Mouse (Mus musculus): ENCODE measurements around the gene Arfgap3. TPM values are rescaled to one million over a fixed set of nuclear protein-coding genes. Genes with fewer than 3 reads are reported as not detected.
A peak's percentile ranks its signal among the peaks of the same experiment; 100 is the strongest.

Arfgap3 gene
- total and polyA plus RNA-seq, 2 experiments from 2014 or later: 31.0 to 59.3 TPM

- DNase-seq (ENCODE audit: low spot score): no peak
- Histone ChIP-seq H3K4me2 (ENCODE audit: low read depth, low read length) (no peak overlapping the region), H3K9me3 (ENCODE audit: low read length) (no peaks in the 10 kb centered on the region), H3K4me1 (ENCODE audit: insufficient read depth, low read length) (no peaks in the 10 kb centered on the region), H3K27ac (no peak overlapping the region), H3K9ac (replicated peaks; ENCODE audit: low read length) (no peak overlapping the region), H3K27me3 (ENCODE audit: insufficient read depth, low read length) (no peaks in the 10 kb centered on the region), H3K36me3 (ENCODE audit: insufficient read depth, low read length) (no peaks in the 10 kb centered on the region), H3K4me3 (ENCODE audit: low read length) (no peak overlapping the region)
- TF ChIP-seq CTCF (IDR thresholded peaks at IDR 0.05; ENCODE audit: low read depth): no peak
- ATAC-seq: no peak
- whole genome bisulfite sequencing: 25% methylated on average over 1 of the region's 1 CpGs
Measured at GRCm38 (mm10) chr15:83265269-83265668, 84.8 kb downstream of the Arfgap3 start.

DNA sequence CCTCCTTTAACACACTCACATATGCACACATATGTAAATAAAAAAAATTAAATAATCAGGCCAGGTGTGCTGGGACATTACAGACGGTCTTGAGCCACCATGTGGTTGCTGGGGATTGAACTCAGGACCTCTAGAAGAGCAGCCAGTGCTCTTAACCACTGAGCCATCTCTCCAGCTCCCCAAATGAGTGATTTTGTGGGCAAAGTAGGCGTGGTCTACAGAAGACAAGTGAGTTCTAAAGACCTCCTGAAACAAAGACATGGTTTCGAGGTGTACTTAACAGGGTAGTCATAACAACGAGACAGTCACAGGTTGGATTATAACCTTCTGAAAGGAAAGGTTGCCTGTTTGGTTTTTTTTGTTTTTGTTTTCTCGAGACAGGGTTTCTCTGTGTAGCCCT, 86.6 kb downstream of the Arfgap3 start:
- Histone ChIP-seq H3K36me3 (ENCODE audit: insufficient read depth, low read length) (no peaks in the 10 kb centered on the region), H3K9me3 (ENCODE audit: low read length) (no peaks in the 10 kb centered on the region), H3K4me1 (ENCODE audit: insufficient read depth, low read length) (no peaks in the 10 kb centered on the region), H3K27ac (no peak overlapping the region), H3K9ac (replicated peaks; ENCODE audit: low read length) (no peak overlapping the region), H3K4me2 (ENCODE audit: low read depth, low read length) (no peak overlapping the region), H3K27me3 (ENCODE audit: insufficient read depth, low read length) (no peaks in the 10 kb centered on the region), H3K4me3 (ENCODE audit: low read length) (no peak overlapping the region)
- no peak for DNase-seq (ENCODE audit: low spot score)
- no peak for ATAC-seq
- 81% methylated on average over 5 of the region's 5 CpGs for WGBS
- TF ChIP-seq CTCF (IDR thresholded peaks at IDR 0.05; ENCODE audit: low read depth): no peak

DNA sequence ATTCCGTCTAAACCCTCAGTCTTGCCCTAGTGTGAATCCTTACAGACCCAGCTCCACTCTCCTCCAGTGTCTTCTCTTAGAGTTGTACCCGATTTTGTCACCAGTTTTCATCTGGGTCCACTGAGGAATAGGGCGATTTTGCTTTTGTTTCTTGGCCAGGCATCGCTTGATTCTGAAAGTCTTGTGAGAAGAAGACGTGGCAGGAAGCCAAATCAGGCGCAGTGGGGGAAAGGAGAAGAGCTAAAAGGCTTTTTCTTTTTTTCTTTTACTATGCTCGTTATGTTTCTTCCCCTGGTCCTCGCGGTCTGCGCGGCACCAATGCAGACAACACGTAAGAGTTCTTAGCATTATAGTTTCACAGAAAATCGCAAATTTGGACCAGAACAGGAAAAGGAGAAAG, 92.1 kb downstream of the Arfgap3 start:
- DNase-seq (ENCODE audit: low spot score) (peak; percentile 65), ATAC-seq (no peak)
- Histone ChIP-seq H3K9ac (replicated peaks; ENCODE audit: low read length) (no peak overlapping the region), H3K27ac (0 out of 2 replicates have a peak overlapping the region, but pooled peaks have one; percentile 20), H3K36me3 (ENCODE audit: insufficient read depth, low read length) (no peaks in the 10 kb centered on the region), H3K27me3 (ENCODE audit: insufficient read depth, low read length) (no peaks in the 10 kb centered on the region), H3K4me3 (ENCODE audit: low read length) (no peak overlapping the region), H3K4me1 (ENCODE audit: insufficient read depth, low read length) (no peaks in the 10 kb centered on the region), H3K9me3 (ENCODE audit: low read length) (no peaks in the 10 kb centered on the region), H3K4me2 (ENCODE audit: low read depth, low read length) (peak overlapping the region; percentile 27; the same call in 1 of the 2 replicates)
- no peak for TF ChIP-seq CTCF (IDR thresholded peaks at IDR 0.05; ENCODE audit: low read depth)
- 36% methylated on average over 13 of the region's 13 CpGs for WGBS

DNA sequence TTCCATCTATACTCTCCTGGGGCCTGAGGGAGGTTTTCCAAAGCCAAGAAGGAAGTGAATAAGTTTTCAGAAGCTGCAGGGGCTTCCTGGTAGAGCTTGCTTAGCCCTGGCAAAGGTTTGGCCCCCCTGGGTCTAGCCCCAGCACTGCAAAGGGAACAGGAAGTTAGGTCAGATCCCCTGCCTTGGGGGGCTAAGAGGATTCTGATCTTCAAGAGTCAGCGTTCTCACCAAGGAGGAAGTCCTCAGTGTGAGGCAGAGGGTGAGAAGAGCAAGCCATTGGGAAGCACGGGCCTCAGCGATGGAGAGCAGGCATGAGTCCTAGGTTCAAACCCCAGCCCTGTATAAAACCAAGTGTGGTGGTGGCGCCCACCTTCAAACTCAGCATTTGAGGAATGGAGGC, 93.6 kb downstream of the Arfgap3 start:
- Histone ChIP-seq H3K27me3 (ENCODE audit: insufficient read depth, low read length) (peaks cover 7% of the 10 kb centered on the region; the same call in 1 of the 2 replicates), H3K9me3 (ENCODE audit: low read length) (no peaks in the 10 kb centered on the region), H3K27ac (no peak overlapping the region), H3K9ac (replicated peaks; ENCODE audit: low read length) (no peak overlapping the region), H3K4me1 (ENCODE audit: insufficient read depth, low read length) (no peaks in the 10 kb centered on the region), H3K4me3 (ENCODE audit: low read length) (no peak overlapping the region), H3K36me3 (ENCODE audit: insufficient read depth, low read length) (no peaks in the 10 kb centered on the region), H3K4me2 (ENCODE audit: low read depth, low read length) (no peak overlapping the region)
- no peak for TF ChIP-seq CTCF (IDR thresholded peaks at IDR 0.05; ENCODE audit: low read depth)
- ATAC-seq: no peak
- DNase-seq (ENCODE audit: low spot score): no peak
- 81% methylated on average over 4 of the region's 4 CpGs for WGBS

DNA sequence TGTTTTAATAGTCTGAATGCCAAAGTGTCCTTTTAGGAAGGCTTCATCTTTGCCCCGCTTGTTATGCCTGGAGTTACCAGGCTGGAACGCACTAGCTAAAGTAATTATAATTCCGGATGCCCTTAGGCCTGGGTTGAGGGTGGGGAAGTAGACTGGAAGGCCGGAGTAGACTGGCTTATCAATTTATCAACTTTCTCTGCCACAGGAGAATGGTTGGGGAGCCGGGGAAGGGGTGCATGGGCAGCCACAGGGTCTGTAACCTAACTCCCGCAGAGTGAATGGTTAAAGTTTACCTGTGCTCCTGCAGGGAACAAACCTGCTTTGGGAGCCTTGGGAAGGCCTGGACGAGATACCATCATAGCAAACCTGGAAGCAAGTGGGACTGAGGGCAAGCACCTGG, 94.1 kb downstream of the Arfgap3 start:
- Histone ChIP-seq H3K36me3 (ENCODE audit: insufficient read depth, low read length) (no peaks in the 10 kb centered on the region), H3K9me3 (ENCODE audit: low read length) (no peaks in the 10 kb centered on the region), H3K4me3 (ENCODE audit: low read length) (no peak overlapping the region), H3K9ac (replicated peaks; ENCODE audit: low read length) (no peak overlapping the region), H3K4me1 (ENCODE audit: insufficient read depth, low read length) (no peaks in the 10 kb centered on the region), H3K4me2 (ENCODE audit: low read depth, low read length) (no peak overlapping the region), H3K27me3 (ENCODE audit: insufficient read depth, low read length) (peaks cover 13% of the 10 kb centered on the region; the same call in 1 of the 2 replicates), H3K27ac (no peak overlapping the region)
- no peak for TF ChIP-seq CTCF (IDR thresholded peaks at IDR 0.05; ENCODE audit: low read depth)
- no peak for ATAC-seq
- no peak for DNase-seq (ENCODE audit: low spot score)
- 84% methylated on average over 7 of the region's 7 CpGs for WGBS

- Histone ChIP-seq H3K36me3 (ENCODE audit: insufficient read depth, low read length) (no peaks in the 10 kb centered on the region), H3K4me3 (ENCODE audit: low read length) (no peak overlapping the region), H3K4me2 (ENCODE audit: low read depth, low read length) (no peak overlapping the region), H3K9ac (replicated peaks; ENCODE audit: low read length) (no peak overlapping the region), H3K27me3 (ENCODE audit: insufficient read depth, low read length) (peaks cover 18% of the 10 kb centered on the region; the same call in 1 of the 2 replicates), H3K9me3 (ENCODE audit: low read length) (no peaks in the 10 kb centered on the region), H3K4me1 (ENCODE audit: insufficient read depth, low read length) (no peaks in the 10 kb centered on the region), H3K27ac (no peak overlapping the region)
- TF ChIP-seq CTCF (IDR thresholded peaks at IDR 0.05; ENCODE audit: low read depth): peak; percentile 26; the same call in 1 of the 2 replicates
- no peak for DNase-seq (ENCODE audit: low spot score)
- no peak for ATAC-seq
- 92% methylated on average over 3 of the region's 4 CpGs for WGBS
Measured at GRCm38 (mm10) chr15:83255191-83255782, 94.8 kb downstream of the Arfgap3 start.

DNA sequence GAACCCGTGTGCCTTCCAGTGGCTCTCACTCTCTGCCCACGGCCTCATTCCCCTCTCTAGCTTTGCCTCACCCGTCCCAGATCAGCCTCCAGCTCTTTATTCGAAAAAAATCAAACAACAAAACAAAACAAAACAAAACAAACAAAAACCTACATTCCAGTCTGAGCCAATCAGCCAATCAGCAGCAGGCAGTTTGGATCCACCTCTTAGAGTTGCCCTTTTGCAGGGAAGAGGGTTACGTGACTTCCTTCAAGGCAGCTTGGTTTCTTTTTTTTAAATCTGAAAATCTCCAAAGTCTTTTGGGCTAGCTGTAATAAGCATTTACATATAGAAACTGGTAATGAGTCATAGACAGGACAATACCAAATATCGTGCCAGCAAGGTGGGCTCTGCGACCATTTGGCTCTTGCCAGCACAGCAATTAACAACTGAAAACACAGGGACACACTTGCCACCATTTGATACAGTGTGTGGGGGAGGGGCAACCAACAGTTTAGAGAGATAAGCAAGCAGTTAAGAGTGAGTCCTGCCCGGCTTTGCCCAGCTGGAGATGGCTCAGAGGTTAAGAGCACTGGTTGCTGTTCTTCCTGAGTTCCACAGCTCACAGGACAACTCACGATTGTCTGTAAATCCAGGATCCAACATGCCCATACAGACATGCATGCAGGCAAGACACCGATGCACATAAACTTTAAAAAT, 95.5 kb downstream of the Arfgap3 start:
- TF ChIP-seq CTCF (IDR thresholded peaks at IDR 0.05; ENCODE audit: low read depth): no peak
- Histone ChIP-seq H3K4me2 (ENCODE audit: low read depth, low read length) (no peak overlapping the region), H3K36me3 (ENCODE audit: insufficient read depth, low read length) (no peaks in the 10 kb centered on the region), H3K27ac (no peak overlapping the region), H3K9me3 (ENCODE audit: low read length) (no peaks in the 10 kb centered on the region), H3K4me3 (ENCODE audit: low read length) (no peak overlapping the region), H3K27me3 (ENCODE audit: insufficient read depth, low read length) (peaks cover 22% of the 10 kb centered on the region; the same call in 1 of the 2 replicates), H3K4me1 (ENCODE audit: insufficient read depth, low read length) (no peaks in the 10 kb centered on the region), H3K9ac (replicated peaks; ENCODE audit: low read length) (no peak overlapping the region)
- ATAC-seq (no peak), DNase-seq (ENCODE audit: low spot score) (no peak)
- WGBS: 75% methylated on average over 10 of the region's 10 CpGs

Data from hindbrain, postnatal 0 days (tissue).